Mouse (Mus musculus) MEL (cell line): ENCODE data around the gene Rex2.
"Not testable (repeated sequence)": the region's sequence is repeated elsewhere in the genome, so short reads cannot be mapped to it uniquely, and the experiment has no call there.

Experiments
- CTCF ChIP-seq, 3 experiments: IDR thresholded peaks in 2 of 3; conservative IDR thresholded peaks in 1 of 3; 2 replicates each; pipeline ENCODE4 v1.5.1; 2011 to 2012; ENCODE audit warnings: low read length in 3 of 3, low read depth in 2 of 3, mild to moderate bottlenecking in 2 of 3, improper control_type of control experiment in 1 of 3, inconsistent platforms in 1 of 3, mixed read lengths in 1 of 3, moderate library complexity in 1 of 3; ENCODE audit not compliant: control insufficient read depth in 1 of 3, insufficient read depth in 1 of 3, poor library complexity in 1 of 3, severe bottlenecking in 1 of 3
- ELF1 ChIP-seq: IDR thresholded peaks from 2 replicates; pipeline ENCODE4 v1.6.1; 2014; ENCODE audit warnings: low read depth, mild to moderate bottlenecking, inconsistent platforms, low read length, improper control_type of control experiment, moderate library complexity
- MAZ ChIP-seq: IDR thresholded peaks from 2 replicates; pipeline ENCODE4 v1.6.1; 2012; ENCODE audit warnings: low read depth, mild to moderate bottlenecking, inconsistent platforms, low read length, improper control_type of control experiment
- POLR2A ChIP-seq, 2 experiments: IDR thresholded peaks; 2 replicates each; pipeline ENCODE4 v1.6.1; 2011 to 2012; ENCODE audit warnings: low read length in 2 of 2, mild to moderate bottlenecking in 2 of 2, control low read depth in 1 of 2, improper control_type of control experiment in 1 of 2, low read depth in 1 of 2, moderate library complexity in 1 of 2; ENCODE audit not compliant: control insufficient read depth in 1 of 2, insufficient read depth in 1 of 2, poor library complexity in 1 of 2
- POLR2AphosphoS5 ChIP-seq: IDR thresholded peaks from 2 replicates; pipeline ENCODE4 v1.6.1; 2012; ENCODE audit warnings: low read depth, borderline replicate concordance, mild to moderate bottlenecking, inconsistent platforms, low read length, moderate library complexity, mixed read lengths
- SIN3A ChIP-seq: IDR thresholded peaks from 2 replicates; pipeline ENCODE4 v1.6.1; 2012; ENCODE audit warnings: low read length, improper control_type of control experiment, inconsistent platforms
- TBP ChIP-seq: IDR thresholded peaks from 2 replicates; pipeline ENCODE4 v1.8.0; 2011; ENCODE audit warnings: low read depth, low read length, improper control_type of control experiment
- UBTF ChIP-seq: IDR thresholded peaks from 2 replicates; pipeline ENCODE4 v1.6.1; 2012; ENCODE audit warnings: low read depth, mild to moderate bottlenecking, inconsistent platforms, low read length, improper control_type of control experiment, moderate library complexity, borderline replicate concordance; ENCODE audit not compliant: insufficient read depth
- ZC3H11A ChIP-seq: IDR thresholded peaks from 2 replicates; pipeline ENCODE4 v1.6.1; 2012; ENCODE audit warnings: low read depth, mild to moderate bottlenecking, inconsistent platforms, low read length, improper control_type of control experiment

DNA sequence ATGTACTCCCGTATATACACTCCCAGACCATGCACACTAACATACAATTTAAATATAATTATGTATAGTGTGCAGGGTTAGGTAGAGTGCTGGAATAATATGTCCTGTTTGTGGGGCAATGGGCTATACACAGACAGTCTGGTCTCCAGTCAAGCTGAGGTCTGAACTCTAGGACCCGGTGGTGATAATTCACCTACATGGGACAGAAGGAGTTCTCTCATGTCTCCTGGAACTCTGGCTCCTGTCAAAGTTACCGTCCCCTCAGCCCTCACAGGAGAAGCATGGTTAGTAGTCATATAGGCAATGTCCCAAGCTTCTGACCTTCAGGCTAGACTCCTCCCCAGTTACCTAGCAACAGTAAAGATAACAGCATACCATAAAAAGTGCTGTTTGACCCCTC is 44.2 kb downstream of the Rex2 start:
- TF ChIP-seq ELF1; CTCF (IDR thresholded peaks at IDR 0.05 in 2 of 3, conservative IDR thresholded peaks at IDR 0.05 in 1 of 3; ENCODE audit: control insufficient read depth in 1 of 3, insufficient read depth in 1 of 3, low read depth in 2 of 3, low read length in 3 of 3, poor library complexity in 1 of 3, severe bottlenecking in 1 of 3); UBTF; TBP; SIN3A; MAZ; POLR2A (IDR thresholded peaks at IDR 0.05; ENCODE audit: control insufficient read depth in 1 of 2, insufficient read depth in 1 of 2, low read depth in 1 of 2, low read length in 2 of 2, poor library complexity in 1 of 2); ZC3H11A; POLR2AphosphoS5: not testable (repeated sequence)
